Mouse (Mus musculus) CD4-positive, CD25-positive, alpha-beta regulatory T cell, adult 2 months (primary cell): ENCODE data around the gene Gnat2.
A peak's percentile ranks its signal among the peaks of the same experiment; 100 is the strongest.

Source experiments
- DNase-seq: peaks from one replicate; pipeline ENCODE4 v3.0.0-alpha.2; 2012; ENCODE audit warnings: low read depth, low spot score

Gene Gnat2

GRCm38 (mm10) chr3:108084767-108085270, 7.8 kb upstream of the Gnat2 start:
- DNase-seq = no peak

- DNase-seq = peak; percentile 89
Observed at GRCm38 (mm10) chr3:108085281-108085720, 7.3 kb upstream of the Gnat2 start.

GRCm38 (mm10) chr3:108085721-108086469, 6.7 kb upstream of the Gnat2 start:
- DNase-seq = peak; percentile 35

- peak; percentile 67 for DNase-seq
Observed at GRCm38 (mm10) chr3:108086470-108086979, 6.1 kb upstream of the Gnat2 start, which contains the start of gene Ampd2. Ampd2 (minus strand) TSS chr3:108086651.

GRCm38 (mm10) chr3:108087329-108087728, 5.3 kb upstream of the Gnat2 start:
- DNase-seq = no peak

GRCm38 (mm10) chr3:108088842-108089380, 3.7 kb upstream of the Gnat2 start:
- DNase-seq = no peak

GRCm38 (mm10) chr3:108089916-108090315, 2.7 kb upstream of the Gnat2 start:
- no peak for DNase-seq

- DNase-seq = no peak
Observed at GRCm38 (mm10) chr3:108090561-108090960, 2.0 kb upstream of the Gnat2 start.

GRCm38 (mm10) chr3:108092030-108092429, 559 bp upstream of the Gnat2 start:
- no peak for DNase-seq

GRCm38 (mm10) chr3:108093306-108093705, 717 bp downstream of the Gnat2 start:
- DNase-seq = no peak

GRCm38 (mm10) chr3:108094146-108094545, 1.6 kb downstream of the Gnat2 start:
- no peak for DNase-seq

GRCm38 (mm10) chr3:108094976-108095760, 2.6 kb downstream of the Gnat2 start:
- no peak for DNase-seq

- DNase-seq = no peak
Observed at GRCm38 (mm10) chr3:108096226-108096625, 3.6 kb downstream of the Gnat2 start.

GRCm38 (mm10) chr3:108096726-108097125, 4.1 kb downstream of the Gnat2 start:
- DNase-seq = no peak

- DNase-seq = no peak
Observed at GRCm38 (mm10) chr3:108097656-108098055, 5.1 kb downstream of the Gnat2 start.

GRCm38 (mm10) chr3:108098316-108098715, 5.7 kb downstream of the Gnat2 start:
- DNase-seq = no peak

- DNase-seq = no peak
Observed at GRCm38 (mm10) chr3:108101594-108101993, 9.0 kb downstream of the Gnat2 start.

- no peak for DNase-seq
Observed at GRCm38 (mm10) chr3:108102075-108102474, 9.5 kb downstream of the Gnat2 start.

GRCm38 (mm10) chr3:108105281-108105680, 12.7 kb downstream of the Gnat2 start:
- DNase-seq = no peak

GRCm38 (mm10) chr3:108111320-108111719, 18.7 kb downstream of the Gnat2 start:
- DNase-seq = no peak

- DNase-seq = no peak
Observed at GRCm38 (mm10) chr3:108112246-108112645, 19.7 kb downstream of the Gnat2 start.

GRCm38 (mm10) chr3:108112666-108113065, 20.1 kb downstream of the Gnat2 start:
- no peak for DNase-seq
